Mouse (Mus musculus): Measurements from ENCODE around the gene Ppp1r1b. TPM values are rescaled to one million over a fixed set of nuclear protein-coding genes. Genes with fewer than 3 reads are reported as not detected.

Ppp1r1b gene
- polyA plus RNA-seq, 1 experiment, result not detected

DNA sequence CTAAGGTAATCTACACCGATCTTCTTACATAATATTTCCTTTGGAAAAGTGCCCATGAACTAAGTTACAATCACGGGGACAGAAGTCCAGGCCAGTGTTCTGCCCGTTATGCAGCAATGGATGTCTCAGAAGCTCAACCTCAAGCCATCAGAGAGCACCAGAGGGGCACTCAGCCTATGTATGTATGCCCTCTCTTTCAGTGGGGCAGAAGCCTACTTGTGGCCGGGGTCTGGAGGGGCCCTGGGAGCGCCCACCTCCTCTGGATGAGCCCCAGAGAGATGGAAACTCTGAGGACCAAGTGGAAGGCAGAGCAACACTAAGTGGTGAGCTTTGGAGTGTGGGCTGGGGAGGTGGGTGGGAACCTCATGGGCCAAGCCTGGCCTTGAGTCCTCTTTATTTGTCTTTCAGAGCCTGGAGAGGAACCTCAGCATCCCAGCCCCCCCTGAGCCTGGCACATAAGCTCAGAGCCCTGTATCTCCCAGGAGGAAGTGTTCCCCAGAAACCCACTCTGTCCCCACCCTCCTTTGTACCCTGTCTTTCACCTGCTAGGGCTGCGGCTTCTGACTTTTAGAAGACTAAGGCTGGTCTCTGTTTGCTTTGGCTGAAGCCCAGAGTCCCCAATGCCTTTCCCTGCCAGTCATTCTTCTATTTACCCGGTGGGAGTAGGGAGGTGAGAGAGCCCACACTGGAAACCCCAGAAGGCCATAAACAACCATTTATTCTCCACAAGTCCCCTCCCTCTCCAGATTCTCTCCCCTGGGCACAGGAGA, 8.6 kb downstream of the Ppp1r1b start:
- H3K27me3 ChIP-seq (ENCODE audit: control insufficient read depth, insufficient read depth, insufficient read length), result peaks cover 13% of the 10 kb centered on the region
- H3K4me2 ChIP-seq (ENCODE audit: low read depth), result peak overlapping the region; percentile 87
- H3K36me3 ChIP-seq (ENCODE audit: control insufficient read depth, insufficient read depth), result no peaks in the 10 kb centered on the region
- H3K4me3 ChIP-seq, result peak overlapping the region; percentile 68
- H3K79me2 ChIP-seq (ENCODE audit: control insufficient read depth, insufficient read depth), result peaks cover 25% of the 10 kb centered on the region
- TF ChIP-seq MYOG (IDR thresholded peaks at IDR 0.05; ENCODE audit: control insufficient read depth in 1 of 3, insufficient read depth in 1 of 3, insufficient read length in 2 of 3, low read depth in 2 of 3) (no peak), CEBPB (IDR thresholded peaks at IDR 0.05; ENCODE audit: insufficient read depth, poor library complexity, severe bottlenecking) (no peak), MAX (IDR thresholded peaks at IDR 0.05; ENCODE audit: low read depth) (no peak), POLR2AphosphoS2 (IDR thresholded peaks at IDR 0.05; ENCODE audit: insufficient read length, low read depth) (no peak), MYOD1 (IDR thresholded peaks at IDR 0.05; ENCODE audit: control insufficient read depth in 1 of 3, insufficient read length in 2 of 3, low read depth in 2 of 3) (no peak), SRF (IDR thresholded peaks at IDR 0.05; ENCODE audit: control insufficient read depth, insufficient read length, low read depth) (no peak), USF1 (IDR thresholded peaks at IDR 0.05; ENCODE audit: low read depth) (no peak), TCF12 (IDR thresholded peaks at IDR 0.05; ENCODE audit: insufficient read depth, poor library complexity, severe bottlenecking) (no peak), TCF3 (IDR thresholded peaks at IDR 0.05; ENCODE audit: insufficient read length, low read depth) (no peak), REST (IDR thresholded peaks at IDR 0.05; ENCODE audit: insufficient read depth, insufficient read length) (no peak), POLR2A (IDR thresholded peaks at IDR 0.05; ENCODE audit: insufficient read length, low read depth) (no peak), E2F4 (IDR thresholded peaks at IDR 0.05; ENCODE audit: insufficient read depth) (no peak)
- H3ac ChIP-seq (ENCODE audit: control insufficient read depth, insufficient read length), result no peak overlapping the region

GRCm38 (mm10) chr11:98357396-98358160, 9.4 kb downstream of the Ppp1r1b start:
- Histone ChIP-seq H3K36me3 (ENCODE audit: control insufficient read depth, insufficient read depth) (no peaks in the 10 kb centered on the region), H3K4me2 (ENCODE audit: low read depth) (peak overlapping the region; percentile 87), H3K79me2 (ENCODE audit: control insufficient read depth, insufficient read depth) (peaks cover 28% of the 10 kb centered on the region), H3ac (ENCODE audit: control insufficient read depth, insufficient read length) (peak overlapping the region; percentile 76), H3K4me3 (peak overlapping the region; percentile 68), H3K27me3 (ENCODE audit: control insufficient read depth, insufficient read depth, insufficient read length) (peaks cover 5% of the 10 kb centered on the region)
- no peak for TF ChIP-seq TCF3 (IDR thresholded peaks at IDR 0.05; ENCODE audit: insufficient read length, low read depth)
- TF ChIP-seq POLR2AphosphoS2 (IDR thresholded peaks at IDR 0.05; ENCODE audit: insufficient read length, low read depth), result no peak
- no peak for TF ChIP-seq TCF12 (IDR thresholded peaks at IDR 0.05; ENCODE audit: insufficient read depth, poor library complexity, severe bottlenecking)
- TF ChIP-seq USF1 (IDR thresholded peaks at IDR 0.05; ENCODE audit: low read depth), result no peak
- no peak for TF ChIP-seq E2F4 (IDR thresholded peaks at IDR 0.05; ENCODE audit: insufficient read depth)

- Histone ChIP-seq H3ac (ENCODE audit: control insufficient read depth, insufficient read length) (peak within 1 kb of the TSS; percentile 76), H3K4me2 (ENCODE audit: low read depth) (peak within 1 kb of the TSS; percentile 100), H3K79me2 (ENCODE audit: control insufficient read depth, insufficient read depth) (peaks cover 32% of the 10 kb centered on the region), H3K4me3 (peak within 1 kb of the TSS; percentile 68), H3K36me3 (ENCODE audit: control insufficient read depth, insufficient read depth) (no peaks in the 10 kb centered on the region), H3K27me3 (ENCODE audit: control insufficient read depth, insufficient read depth, insufficient read length) (no peaks in the 10 kb centered on the region)
- TF ChIP-seq POLR2AphosphoS2 (IDR thresholded peaks at IDR 0.05; ENCODE audit: insufficient read length, low read depth), result peak; percentile 76
- TF ChIP-seq E2F4 (IDR thresholded peaks at IDR 0.05; ENCODE audit: insufficient read depth), result no peak
- TF ChIP-seq MAX (IDR thresholded peaks at IDR 0.05; ENCODE audit: low read depth), result no peak
- TF ChIP-seq REST (IDR thresholded peaks at IDR 0.05; ENCODE audit: insufficient read depth, insufficient read length), result no peak
- no peak for TF ChIP-seq CEBPB (IDR thresholded peaks at IDR 0.05; ENCODE audit: insufficient read depth, poor library complexity, severe bottlenecking)
- TF ChIP-seq TCF3 (IDR thresholded peaks at IDR 0.05; ENCODE audit: insufficient read length, low read depth), result no peak
- TF ChIP-seq TCF12 (IDR thresholded peaks at IDR 0.05; ENCODE audit: insufficient read depth, poor library complexity, severe bottlenecking), result no peak
- TF ChIP-seq POLR2A (IDR thresholded peaks at IDR 0.05; ENCODE audit: insufficient read length, low read depth), result peak; percentile 85
- no peak for TF ChIP-seq SRF (IDR thresholded peaks at IDR 0.05; ENCODE audit: control insufficient read depth, insufficient read length, low read depth)
- no peak for TF ChIP-seq MYOD1 (IDR thresholded peaks at IDR 0.05; ENCODE audit: control insufficient read depth in 1 of 3, insufficient read length in 2 of 3, low read depth in 2 of 3)
- peak in 1 of 3 experiments; percentile 4 for TF ChIP-seq MYOG (IDR thresholded peaks at IDR 0.05; ENCODE audit: control insufficient read depth in 1 of 3, insufficient read depth in 1 of 3, insufficient read length in 2 of 3, low read depth in 2 of 3)
- TF ChIP-seq USF1 (IDR thresholded peaks at IDR 0.05; ENCODE audit: low read depth), result no peak
These were observed 10.2 kb downstream of the Ppp1r1b start, which contains the start of gene Stard3 for GRCm38 (mm10) chr11:98358161-98359083. Stard3 (plus strand) TSS chr11:98358368.

DNA sequence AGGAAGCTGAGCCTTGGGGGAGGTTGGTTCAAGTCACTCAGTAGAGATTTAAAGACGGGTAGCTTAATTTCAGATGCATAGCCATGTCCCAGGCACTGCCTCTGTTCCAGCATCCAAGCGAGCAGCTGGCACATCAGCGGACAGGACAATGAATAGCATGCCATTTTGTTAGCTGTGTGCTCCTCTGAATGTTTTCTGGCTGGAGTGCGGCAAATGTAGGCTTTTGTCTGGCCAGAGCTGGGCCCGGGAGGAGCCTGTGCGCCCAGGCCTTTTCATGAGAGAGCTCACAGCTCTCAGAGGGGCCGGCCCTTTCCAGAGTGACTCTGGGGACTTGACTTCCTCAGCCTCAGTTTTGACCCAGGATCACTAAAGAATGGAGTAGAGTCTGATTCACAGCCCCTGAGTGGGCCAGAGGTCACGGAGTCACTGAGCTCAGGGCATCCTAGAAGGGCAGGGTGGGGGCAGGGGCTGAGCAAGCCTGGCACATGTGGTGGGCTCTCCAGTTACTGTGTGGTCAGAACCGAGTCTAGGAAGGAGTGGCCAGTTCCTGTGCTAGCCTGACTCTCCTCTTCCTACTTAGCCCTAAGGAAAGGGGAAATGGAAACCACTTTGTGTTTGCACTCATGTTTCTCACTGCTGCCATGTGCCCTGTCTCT, 12.8 kb downstream of the Ppp1r1b start:
- TF ChIP-seq TCF3 (IDR thresholded peaks at IDR 0.05; ENCODE audit: insufficient read length, low read depth) (no peak), MYOG (IDR thresholded peaks at IDR 0.05; ENCODE audit: control insufficient read depth in 1 of 3, insufficient read depth in 1 of 3, insufficient read length in 2 of 3, low read depth in 2 of 3) (peak in 1 of 3 experiments; percentile 8), MYOD1 (IDR thresholded peaks at IDR 0.05; ENCODE audit: control insufficient read depth in 1 of 3, insufficient read length in 2 of 3, low read depth in 2 of 3) (peak in 1 of 3 experiments; percentile 44), E2F4 (IDR thresholded peaks at IDR 0.05; ENCODE audit: insufficient read depth) (no peak)
- peak overlapping the region; percentile 61 for H3K4me2 ChIP-seq (ENCODE audit: low read depth)
- H3K4me3 ChIP-seq, result no peak overlapping the region

More for the DNA sequence above, 12.8 kb downstream of the Ppp1r1b start:
- no peak overlapping the region for H3ac ChIP-seq (ENCODE audit: control insufficient read depth, insufficient read length)
- H3K79me2 ChIP-seq (ENCODE audit: control insufficient read depth, insufficient read depth), result peaks cover 32% of the 10 kb centered on the region
- no peaks in the 10 kb centered on the region for H3K36me3 ChIP-seq (ENCODE audit: control insufficient read depth, insufficient read depth)
- no peaks in the 10 kb centered on the region for H3K27me3 ChIP-seq (ENCODE audit: control insufficient read depth, insufficient read depth, insufficient read length)

Measured in myocyte (in vitro differentiated cells).